Mouse (Mus musculus) spleen, adult 2 months (tissue): ENCODE measurements around the gene Gm3685. TPM values are rescaled to one million over a fixed set of nuclear protein-coding genes. Genes with fewer than 3 reads are reported as not detected.
"Not testable (repeated sequence)": the region's sequence is repeated elsewhere in the genome, so short reads cannot be mapped to it uniquely, and the experiment has no call there.

Experiments used
- DNase-seq, 2 experiments: peaks; one replicate each; pipeline versions ENCODE4 v3.0.0 to v3.0.0-alpha.2; 2012 to 2021; ENCODE audit warnings: low spot score in 2 of 2, low read depth in 1 of 2
- H3K27ac ChIP-seq: fragments of 200-500 bp; 2 replicates; pipeline ENCODE4 v1.5.1; 2012; ENCODE audit warnings: low read length, inconsistent platforms; ENCODE audit not compliant: insufficient read depth
- H3K27me3 ChIP-seq: fragments of 200-500 bp; 2 replicates; pipeline ENCODE4 v1.6.1; 2012; ENCODE audit warnings: mild to moderate bottlenecking, moderate library complexity, low read length, inconsistent platforms; ENCODE audit not compliant: control insufficient read depth, insufficient read depth
- H3K36me3 ChIP-seq: fragments of 200-500 bp; 2 replicates; pipeline ENCODE4 v1.6.1; 2012; ENCODE audit warnings: mild to moderate bottlenecking, low read length, inconsistent platforms; ENCODE audit not compliant: control insufficient read depth, insufficient read depth
- H3K4me1 ChIP-seq: fragments of 200-500 bp; 2 replicates; pipeline ENCODE4 v1.6.1; 2011; ENCODE audit warnings: inconsistent platforms; ENCODE audit not compliant: control insufficient read depth, insufficient read depth, insufficient read length
- H3K4me3 ChIP-seq: fragments of 200-500 bp; 2 replicates; pipeline ENCODE4 v1.5.1; 2011; ENCODE audit warnings: mild to moderate bottlenecking, inconsistent platforms; ENCODE audit not compliant: insufficient read depth, insufficient read length; ENCODE audit errors: extremely low read depth
- WGBS: fragments of 180-500 bp; shearing (Covaris S2); methylation state at CpG from one replicate; pipeline ENCODE4 v1.1.7; 2018; 5-methylcytosine and 5-hydroxymethylcytosine counted together
- polyA plus RNA-seq: library from polyadenylated mRNA; depleted of rRNA; stranded (reverse); fragments of >200 nt; gene quantifications from 2 replicates; pipeline ENCODE4 v1.2.3, GENCODE M21; 2012; rRNA removed

The Gm3685 gene
- not detected in 2 replicates for polyA plus RNA-seq

DNA sequence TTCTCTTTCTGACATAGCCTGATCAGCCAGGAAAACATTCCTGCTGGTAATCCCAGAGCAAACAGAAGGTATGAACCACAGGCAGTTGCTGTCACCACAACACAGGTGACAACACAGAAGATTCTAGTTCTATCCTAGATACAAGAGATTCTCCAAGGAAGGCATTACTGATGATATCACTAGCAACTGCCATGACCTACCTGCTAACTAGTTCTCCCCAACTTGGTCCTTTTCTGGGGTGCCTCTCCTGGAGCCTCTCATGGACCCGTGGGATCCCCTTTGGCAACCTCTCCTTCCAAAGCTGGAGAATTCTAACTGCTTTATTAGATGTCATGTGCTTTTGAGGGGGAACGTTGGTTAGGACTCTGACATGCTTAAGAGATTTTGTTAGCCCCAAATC lies at the start of gene Gm3685:
Gene Gm3685, minus strand, starts transcription at position 101 of the 400 bp plus-strand sequence.
- not testable (repeated sequence) for DNase-seq, H3K36me3 ChIP-seq, H3K27ac ChIP-seq, H3K4me1 ChIP-seq, H3K4me3 ChIP-seq, H3K27me3 ChIP-seq
- no CpG with 5 or more reads among the region's 2 CpGs for WGBS

DNA sequence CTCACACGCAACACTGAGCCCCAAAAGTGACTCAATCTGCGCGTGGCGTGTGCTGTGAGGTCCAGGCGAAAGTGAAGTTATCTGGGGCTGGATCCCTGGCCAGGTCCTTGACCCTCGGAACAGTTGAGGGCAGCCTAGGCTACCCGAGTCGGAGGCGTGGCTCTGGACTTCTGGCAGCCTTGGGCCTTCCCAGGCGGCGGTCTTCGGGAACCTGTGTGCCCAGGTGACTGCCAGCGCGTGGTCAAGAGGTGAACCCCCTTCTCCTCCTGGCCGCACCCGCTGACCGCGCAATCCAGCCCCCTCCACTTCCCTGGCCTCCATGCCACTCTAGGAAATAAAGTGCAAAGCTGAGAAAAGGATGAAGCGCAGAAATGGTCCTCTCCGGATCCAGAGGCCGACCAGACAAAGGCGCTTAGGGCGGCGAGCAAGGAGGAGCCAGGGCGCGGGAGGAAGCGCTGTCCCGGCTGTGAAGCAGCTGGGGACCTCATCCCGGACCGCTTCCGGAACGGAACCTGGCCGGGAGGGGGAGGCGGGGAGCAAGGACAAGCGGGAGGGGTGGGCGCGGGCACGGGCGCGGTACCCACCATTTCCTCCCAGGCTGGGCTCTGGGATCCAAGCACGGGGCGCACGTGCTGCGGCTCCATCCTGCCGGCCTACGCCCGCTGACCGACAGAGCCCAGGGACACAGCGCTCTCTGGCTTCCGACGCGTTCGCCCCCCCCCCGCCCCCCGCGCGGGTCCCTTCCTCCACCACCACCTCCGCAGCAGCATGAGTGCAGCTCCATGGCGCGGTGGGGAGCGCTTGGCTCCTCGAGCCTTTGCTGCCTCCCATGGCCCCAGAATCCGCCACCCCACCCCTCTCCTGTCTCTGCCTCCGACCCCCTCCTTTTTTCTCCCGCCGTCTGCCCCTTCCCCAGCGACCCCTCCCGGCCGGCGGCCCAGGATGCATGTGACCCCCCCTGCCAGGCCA lies 17.7 kb downstream of the Gm3685 start, which contains the start of gene Gm10406:
Gene Gm10406, minus strand, starts transcription at position 669 of the 969 bp plus-strand sequence.
- 2% methylated on average over 51 of the region's 70 CpGs for WGBS
- DNase-seq = not testable (repeated sequence)

DNA sequence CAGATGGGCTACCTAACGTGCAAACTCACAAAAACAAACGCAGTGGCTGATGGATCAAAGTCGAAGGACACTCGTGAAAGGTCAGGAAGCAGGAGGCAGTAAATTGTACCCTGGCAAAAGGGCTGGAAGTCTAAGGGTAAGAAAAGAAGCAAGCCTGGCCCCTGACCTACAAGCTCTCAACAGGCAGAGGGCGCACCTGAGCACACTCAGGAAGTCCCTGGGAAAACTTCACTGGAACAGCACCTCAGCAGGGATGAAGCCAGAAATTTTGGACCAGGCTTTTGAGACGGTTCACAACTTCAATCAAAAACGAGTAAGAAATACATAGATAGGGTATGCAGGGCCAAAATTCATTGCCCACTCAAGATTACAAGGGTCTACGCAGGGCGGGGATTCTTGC lies 18.5 kb downstream of the Gm3685 start:
- WGBS = 15% methylated on average over 9 of the region's 9 CpGs
- H3K36me3 ChIP-seq, H3K4me1 ChIP-seq, H3K27ac ChIP-seq, H3K27me3 ChIP-seq, H3K4me3 ChIP-seq, DNase-seq: not testable (repeated sequence)

More for the DNA sequence above, 17.7 kb downstream of the Gm3685 start, which contains the start of gene Gm10406:
- H3K4me1 ChIP-seq, H3K27ac ChIP-seq, H3K4me3 ChIP-seq, H3K27me3 ChIP-seq, H3K36me3 ChIP-seq: not testable (repeated sequence)

Other genes starting within 250 kb of the Gm3685 start
- gene Gm3642, start 204.7 kb downstream of the Gm3685 start, polyA plus RNA-seq = not detected in 2 replicates
- gene Gm3667, start 155.0 kb downstream of the Gm3685 start, polyA plus RNA-seq = not detected in 2 replicates
- gene Gm6356, start 71.2 kb downstream of the Gm3685 start, polyA plus RNA-seq = not detected in 2 replicates
- gene Gm10406, start 17.5 kb downstream of the Gm3685 start, polyA plus RNA-seq = 0.15 TPM in 1 of 2 replicates, not detected in the other
- gene Gm3696, start 55.7 kb upstream of the Gm3685 start, polyA plus RNA-seq = 0.05 and 0.08 TPM in 2 replicates
- not detected in 2 replicates for gene Gm6676, start 80.4 kb upstream of the Gm3685 start, polyA plus RNA-seq
- 0.08 TPM in 1 of 2 replicates, not detected in the other for gene Gm3512, start 129.6 kb upstream of the Gm3685 start, polyA plus RNA-seq
- not detected in 2 replicates for gene Gm16434, start 149.6 kb upstream of the Gm3685 start, polyA plus RNA-seq
- not detected in 2 replicates for gene Gm3727, start 219.7 kb upstream of the Gm3685 start, polyA plus RNA-seq